Mouse (Mus musculus) myocyte (in vitro differentiated cells): ENCODE results near the gene Egflam. TPM values are rescaled to one million over a fixed set of nuclear protein-coding genes. Genes with fewer than 3 reads are reported as not detected.

Experiments used
- H3K27me3 ChIP-seq: one replicate; pipeline ENCODE4 v1.6.1; 2011; ENCODE audit not compliant: control insufficient read depth, insufficient read depth, insufficient read length
- H3K36me3 ChIP-seq: one replicate; pipeline ENCODE4 v1.6.1; 2011; ENCODE audit not compliant: control insufficient read depth, insufficient read depth
- H3K4me2 ChIP-seq: one replicate; pipeline ENCODE4 v1.6.1; 2011; ENCODE audit warnings: low read depth, control low read depth
- H3K4me3 ChIP-seq: one replicate; pipeline ENCODE4 v1.5.1; 2011; ENCODE audit warnings: mild to moderate bottlenecking, control low read depth, moderate library complexity
- H3K79me2 ChIP-seq: one replicate; pipeline ENCODE4 v1.6.1; 2011; ENCODE audit not compliant: control insufficient read depth, insufficient read depth
- H3ac ChIP-seq: one replicate; pipeline ENCODE4 v1.6.1; 2011; ENCODE audit not compliant: control insufficient read depth, insufficient read length
- CEBPB ChIP-seq: IDR thresholded peaks from 2 replicates; pipeline ENCODE4 v1.6.1; 2011; ENCODE audit warnings: mild to moderate bottlenecking, moderate library complexity; ENCODE audit not compliant: poor library complexity, insufficient read depth, severe bottlenecking
- E2F4 ChIP-seq: IDR thresholded peaks from one replicate; pipeline ENCODE4 v1.6.1; 2011; ENCODE audit warnings: mild to moderate bottlenecking, control low read depth, moderate library complexity; ENCODE audit not compliant: insufficient read depth
- MAX ChIP-seq: IDR thresholded peaks from one replicate; pipeline ENCODE4 v1.6.1; 2011; ENCODE audit warnings: low read depth, mild to moderate bottlenecking, control low read depth
- MYOD1 ChIP-seq, 3 experiments: IDR thresholded peaks; one replicate each; pipeline ENCODE4 v1.6.1; 2011; ENCODE audit warnings: control low read depth in 2 of 3, low read depth in 2 of 3, mild to moderate bottlenecking in 2 of 3, moderate library complexity in 1 of 3; ENCODE audit not compliant: insufficient read length in 2 of 3, control insufficient read depth in 1 of 3
- MYOG ChIP-seq, 3 experiments: IDR thresholded peaks; one replicate each; pipeline ENCODE4 v1.6.1; 2011; ENCODE audit warnings: control low read depth in 2 of 3, low read depth in 2 of 3, mild to moderate bottlenecking in 2 of 3; ENCODE audit not compliant: insufficient read length in 2 of 3, control insufficient read depth in 1 of 3, insufficient read depth in 1 of 3
- POLR2A ChIP-seq: IDR thresholded peaks from one replicate; pipeline ENCODE4 v1.6.1; 2011; ENCODE audit warnings: low read depth, mild to moderate bottlenecking, control low read depth, moderate library complexity; ENCODE audit not compliant: insufficient read length
- POLR2AphosphoS2 ChIP-seq: IDR thresholded peaks from one replicate; pipeline ENCODE4 v1.6.1; 2011; ENCODE audit warnings: low read depth, control low read depth; ENCODE audit not compliant: insufficient read length
- REST ChIP-seq: IDR thresholded peaks from one replicate; pipeline ENCODE4 v1.6.1; 2011; ENCODE audit warnings: mild to moderate bottlenecking, control low read depth, moderate library complexity; ENCODE audit not compliant: insufficient read depth, insufficient read length
- SRF ChIP-seq: IDR thresholded peaks from one replicate; pipeline ENCODE4 v1.6.1; 2011; ENCODE audit warnings: low read depth; ENCODE audit not compliant: control insufficient read depth, insufficient read length
- TCF12 ChIP-seq: IDR thresholded peaks from one replicate; pipeline ENCODE4 v1.6.1; 2011; ENCODE audit warnings: mild to moderate bottlenecking, control low read depth; ENCODE audit not compliant: poor library complexity, insufficient read depth, severe bottlenecking
- TCF3 ChIP-seq: IDR thresholded peaks from one replicate; pipeline ENCODE4 v1.6.1; 2011; ENCODE audit warnings: low read depth, control low read depth; ENCODE audit not compliant: insufficient read length
- USF1 ChIP-seq: IDR thresholded peaks from one replicate; pipeline ENCODE4 v1.6.1; 2011; ENCODE audit warnings: low read depth, mild to moderate bottlenecking, control low read depth, moderate library complexity
- polyA plus RNA-seq: library from polyadenylated mRNA; unstranded; fragments of >200 nt; fragmentation: generic; extraction: Trizol; gene quantifications from one replicate; pipeline ENCODE4 v1.2.1, GENCODE M21; 2012; ENCODE audit warnings: missing spikeins

Gene Egflam
- polyA plus RNA-seq, 1 experiment, result 0.16 TPM

DNA sequence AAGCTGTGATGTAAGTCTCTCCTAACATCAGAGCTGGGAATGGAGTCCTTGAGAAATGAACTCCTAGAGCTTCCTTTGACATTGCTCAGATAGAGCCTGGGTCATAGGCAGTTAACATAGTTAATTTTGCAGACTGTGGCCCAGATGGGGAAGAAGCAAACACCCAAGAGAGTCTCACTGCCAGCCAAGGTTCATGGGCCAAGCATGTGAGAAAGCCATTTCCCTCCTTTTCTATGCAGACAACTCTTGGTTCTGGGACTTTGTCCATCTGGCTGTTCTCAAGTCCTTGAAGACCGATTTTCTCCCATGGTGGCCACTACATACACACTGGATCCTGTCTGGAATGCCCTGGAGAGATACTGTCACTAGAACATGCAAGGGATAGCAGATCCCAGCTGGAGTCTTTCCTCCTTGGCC lies 45.6 kb downstream of the Egflam start:
- H3K4me2 ChIP-seq, result no peak overlapping the region
- H3K27me3 ChIP-seq, result peaks cover 3% of the 10 kb centered on the region
- no peaks in the 10 kb centered on the region for H3K79me2 ChIP-seq
- TF ChIP-seq TCF3, result no peak
- TF ChIP-seq CEBPB, result no peak
- TF ChIP-seq E2F4, result no peak
- no peak for TF ChIP-seq SRF
- TF ChIP-seq POLR2A, result no peak
- TF ChIP-seq MYOD1 (IDR thresholded peaks at IDR 0.05; ENCODE audit: control insufficient read depth in 1 of 3, insufficient read length in 2 of 3, low read depth in 2 of 3), result no peak
- no peak for TF ChIP-seq REST
- no peak for TF ChIP-seq POLR2AphosphoS2
- H3K4me3 ChIP-seq, result no peak overlapping the region
- no peak overlapping the region for H3ac ChIP-seq
- no peaks in the 10 kb centered on the region for H3K36me3 ChIP-seq

- Histone ChIP-seq H3ac (no peak overlapping the region), H3K4me3 (no peak overlapping the region), H3K4me2 (no peak overlapping the region), H3K27me3 (no peaks in the 10 kb centered on the region), H3K79me2 (no peaks in the 10 kb centered on the region), H3K36me3 (no peaks in the 10 kb centered on the region)
- no peak for TF ChIP-seq REST
- TF ChIP-seq E2F4, result no peak
- no peak for TF ChIP-seq MAX
- TF ChIP-seq MYOG (IDR thresholded peaks at IDR 0.05; ENCODE audit: control insufficient read depth in 1 of 3, insufficient read depth in 1 of 3, insufficient read length in 2 of 3, low read depth in 2 of 3), result no peak
- no peak for TF ChIP-seq POLR2A
- no peak for TF ChIP-seq MYOD1 (IDR thresholded peaks at IDR 0.05; ENCODE audit: control insufficient read depth in 1 of 3, insufficient read length in 2 of 3, low read depth in 2 of 3)
These were observed 57.4 kb downstream of the Egflam start for GRCm38 (mm10) chr15:7340703-7341309.

DNA sequence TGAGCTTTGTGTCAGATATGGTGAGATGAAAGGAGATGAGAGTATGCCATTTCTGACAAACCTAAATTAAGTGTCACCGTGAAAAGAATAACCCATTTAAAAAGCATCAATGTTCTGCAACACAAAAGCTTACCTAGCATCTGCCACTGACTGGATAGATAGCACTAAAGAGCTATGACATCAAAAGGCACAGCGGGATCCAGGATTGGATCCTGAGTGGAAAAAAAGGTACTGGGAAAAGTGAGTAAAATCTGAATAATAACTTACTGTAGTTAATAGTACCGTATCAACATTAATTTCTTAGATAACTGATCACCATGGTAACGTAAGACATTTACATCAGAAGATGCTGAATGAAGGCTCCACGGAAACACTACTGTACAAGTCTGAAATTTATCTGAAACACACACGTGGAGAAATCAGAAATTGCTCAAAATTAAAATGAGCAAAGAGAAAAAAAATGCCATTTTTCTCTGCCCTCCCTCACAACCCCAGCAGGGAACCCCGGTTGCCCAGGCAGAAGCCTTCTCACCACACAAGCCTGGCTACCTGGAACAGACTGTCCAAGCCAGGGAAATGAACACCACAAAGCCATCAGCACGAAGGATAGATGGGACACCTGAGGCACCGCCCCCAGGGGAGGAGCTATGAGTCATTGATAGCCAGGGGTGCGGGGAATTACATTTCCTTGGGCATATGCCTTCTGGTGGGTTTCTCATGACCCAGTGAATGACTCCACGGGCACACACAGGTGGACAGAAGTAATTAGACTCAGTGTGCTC lies 63.5 kb downstream of the Egflam start:
- Histone ChIP-seq H3K27me3 (peaks cover 4% of the 10 kb centered on the region), H3K4me2 (no peak overlapping the region), H3K79me2 (no peaks in the 10 kb centered on the region), H3K4me3 (no peak overlapping the region), H3ac (no peak overlapping the region), H3K36me3 (no peaks in the 10 kb centered on the region)
- TF ChIP-seq SRF, result no peak
- TF ChIP-seq MAX, result no peak
- no peak for TF ChIP-seq USF1

GRCm38 (mm10) chr15:7332875-7333274 lies 65.3 kb downstream of the Egflam start:
- Histone ChIP-seq H3K36me3 (no peaks in the 10 kb centered on the region), H3K4me2 (no peak overlapping the region), H3K79me2 (no peaks in the 10 kb centered on the region), H3K4me3 (no peak overlapping the region), H3ac (no peak overlapping the region), H3K27me3 (peaks cover 4% of the 10 kb centered on the region)
- TF ChIP-seq TCF3 (no peak), CEBPB (no peak), MYOD1 (IDR thresholded peaks at IDR 0.05; ENCODE audit: control insufficient read depth in 1 of 3, insufficient read length in 2 of 3, low read depth in 2 of 3) (no peak), POLR2A (no peak), SRF (no peak), USF1 (no peak), REST (no peak), MAX (no peak), TCF12 (no peak), POLR2AphosphoS2 (no peak), E2F4 (no peak), MYOG (IDR thresholded peaks at IDR 0.05; ENCODE audit: control insufficient read depth in 1 of 3, insufficient read depth in 1 of 3, insufficient read length in 2 of 3, low read depth in 2 of 3) (no peak)

DNA sequence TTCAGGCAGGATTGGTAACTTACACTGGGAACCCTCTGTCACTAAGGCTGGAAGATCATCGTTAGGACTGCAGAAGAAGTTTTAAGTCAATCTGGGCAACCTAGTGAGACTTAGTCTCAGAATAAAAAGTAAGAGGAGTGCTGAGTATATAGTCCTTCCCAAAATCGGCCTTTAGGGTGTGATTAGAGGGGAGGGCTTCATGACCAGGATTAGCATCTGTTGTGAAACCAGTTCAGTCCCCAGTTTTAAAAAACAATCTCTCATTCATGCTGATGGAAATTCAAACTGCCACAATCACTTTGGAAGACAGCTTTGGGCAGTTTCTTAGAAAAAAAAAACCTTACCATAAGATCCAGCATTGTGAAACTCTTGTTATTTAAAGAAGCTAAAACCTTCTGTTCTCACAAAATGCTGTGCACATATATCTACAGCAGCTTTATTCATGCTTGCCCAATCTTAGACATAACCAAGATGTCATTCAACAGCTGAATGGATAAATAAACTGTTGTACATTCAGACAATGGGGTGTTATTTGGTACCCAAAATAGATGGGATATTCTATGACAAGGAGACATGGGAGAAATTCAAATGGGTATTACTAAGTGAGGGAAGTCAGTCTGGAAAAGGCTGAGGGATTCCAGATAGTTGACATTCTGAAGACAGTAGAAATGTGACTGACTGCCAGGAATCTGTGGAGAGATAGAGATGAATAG lies 75.4 kb downstream of the Egflam start:
- Histone ChIP-seq H3K4me2 (no peak overlapping the region), H3K27me3 (no peaks in the 10 kb centered on the region), H3K4me3 (no peak overlapping the region), H3K36me3 (no peaks in the 10 kb centered on the region), H3K79me2 (no peaks in the 10 kb centered on the region), H3ac (no peak overlapping the region)
- TF ChIP-seq USF1 (no peak), CEBPB (no peak), MYOG (IDR thresholded peaks at IDR 0.05; ENCODE audit: control insufficient read depth in 1 of 3, insufficient read depth in 1 of 3, insufficient read length in 2 of 3, low read depth in 2 of 3) (no peak), MYOD1 (IDR thresholded peaks at IDR 0.05; ENCODE audit: control insufficient read depth in 1 of 3, insufficient read length in 2 of 3, low read depth in 2 of 3) (no peak), REST (no peak), MAX (no peak), TCF3 (no peak), E2F4 (no peak), POLR2AphosphoS2 (no peak), POLR2A (no peak), SRF (no peak), TCF12 (no peak)
